Mouse (Mus musculus) stomach, postnatal 0 days (tissue): Measurements from ENCODE around the gene Mapk7. TPM values are rescaled to one million over a fixed set of nuclear protein-coding genes. Genes with fewer than 3 reads are reported as not detected.

ENCODE experiments used
- ATAC-seq: fragments of 200-750 bp; cut with Nextera tagmentation; 2 replicates; pipeline ENCODE4 v1.8.0; 2017; ENCODE audit not compliant: low FRiP score, low TSS enrichment
- DNase-seq: peaks from one replicate; pipeline ENCODE4 v3.0.0-alpha.2; 2016; ENCODE audit warnings: low spot score
- H3K27ac ChIP-seq: fragments of 300-500 bp; sonication (generic); replicated peaks from 2 replicates; pipeline ENCODE4 v1.5.1; 2014; ENCODE audit warnings: mild to moderate bottlenecking, control low read depth
- H3K27me3 ChIP-seq: fragments of 300-500 bp; sonication (generic); 2 replicates; pipeline ENCODE4 v1.6.1; 2014; ENCODE audit warnings: low read length; ENCODE audit not compliant: control insufficient read depth, insufficient read depth
- H3K36me3 ChIP-seq: fragments of 300-500 bp; sonication (generic); 2 replicates; pipeline ENCODE4 v1.6.1; 2014; ENCODE audit warnings: low read length, mixed read lengths; ENCODE audit not compliant: control insufficient read depth, insufficient read depth
- H3K4me1 ChIP-seq: fragments of 300-500 bp; sonication (generic); replicated peaks from 2 replicates; pipeline ENCODE4 v1.6.1; 2014; ENCODE audit warnings: antibody characterized with exemption; ENCODE audit not compliant: control insufficient read depth, insufficient read depth
- H3K4me2 ChIP-seq: fragments of 300-500 bp; sonication (generic); replicated peaks from 2 replicates; pipeline ENCODE4 v1.6.1; 2014; ENCODE audit warnings: low read depth, mild to moderate bottlenecking, control low read depth, moderate library complexity
- H3K4me3 ChIP-seq: fragments of 300-500 bp; sonication (generic); 2 replicates; pipeline ENCODE4 v1.5.1; 2014; ENCODE audit warnings: low read depth, low read length, control low read depth
- H3K9ac ChIP-seq: fragments of 300-500 bp; sonication (generic); 2 replicates; pipeline ENCODE4 v1.6.1; 2014; ENCODE audit warnings: mild to moderate bottlenecking, low read length, control low read depth, mixed read lengths
- H3K9me3 ChIP-seq: fragments of 300-500 bp; sonication (generic); 2 replicates; pipeline ENCODE4 v1.6.1; 2016; ENCODE audit warnings: low read length; ENCODE audit not compliant: control insufficient read depth
- CTCF ChIP-seq: IDR thresholded peaks from 2 replicates; pipeline ENCODE4 v1.5.1; 2016; ENCODE audit warnings: antibody characterized with exemption, low read depth, mild to moderate bottlenecking, moderate library complexity
- EP300 ChIP-seq: optimal IDR thresholded peaks from 2 replicates; pipeline ENCODE3; 2016; ENCODE audit warnings: antibody characterized with exemption
- WGBS: fragments of 180-500 bp; shearing (Covaris S2); extraction: QIAGEN DNeasy Blood & Tissue Kit; methylation state at CpG from one replicate; pipeline ENCODE4 v1.1.7; 2014; 5-methylcytosine and 5-hydroxymethylcytosine counted together
- polyA plus RNA-seq: library from polyadenylated mRNA; unstranded; fragments of >200 nt; fragmentation: Nextera tagmentation; extraction: Ambion mirVana; gene quantifications from 2 replicates; pipeline ENCODE4 v1.2.1, GENCODE M21; 2015

Gene Mapk7
- 14.5 and 15.4 TPM in 2 replicates for polyA plus RNA-seq

- Histone ChIP-seq H3K4me2 (peak within 1 kb of the TSS; percentile 90), H3K4me1 (peaks cover 4% of the 10 kb centered on the region; the same call in 1 of the 2 replicates), H3K9ac (peak within 1 kb of the TSS; percentile 85), H3K9me3 (no peaks in the 10 kb centered on the region), H3K4me3 (peak within 1 kb of the TSS; percentile 77), H3K36me3 (peaks cover 11% of the 10 kb centered on the region), H3K27me3 (no peaks in the 10 kb centered on the region), H3K27ac (peak within 1 kb of the TSS; percentile 88)
- DNase-seq (peak; percentile 100), ATAC-seq (peak; percentile 95)
- WGBS: under 1% methylated on average over 57 of the region's 62 CpGs
- TF ChIP-seq EP300: no peak
- no peak for TF ChIP-seq CTCF
Observed at GRCm38 (mm10) chr11:61494129-61494997, at the start of gene Mapk7. Gene Mapk7 (minus strand): TSS chr11:61494406.

- Histone ChIP-seq H3K36me3 (peaks cover 6% of the 10 kb centered on the region), H3K9ac (no peak overlapping the region), H3K4me3 (no peak overlapping the region), H3K4me2 (no peak overlapping the region), H3K4me1 (no peaks in the 10 kb centered on the region), H3K9me3 (no peaks in the 10 kb centered on the region), H3K27me3 (no peaks in the 10 kb centered on the region), H3K27ac (no peak overlapping the region)
- DNase-seq (no peak), ATAC-seq (no peak)
- no peak for TF ChIP-seq CTCF
- TF ChIP-seq EP300: no peak
- 72% methylated on average over 2 of the region's 2 CpGs for WGBS
Observed at GRCm38 (mm10) chr11:61541106-61541505, 46.9 kb upstream of the Mapk7 start.

GRCm38 (mm10) chr11:61540642-61541041, 46.4 kb upstream of the Mapk7 start:
- no peaks in the 10 kb centered on the region for H3K9me3 ChIP-seq
- H3K9ac ChIP-seq: no peak overlapping the region
- WGBS: 76% methylated on average over 7 of the region's 7 CpGs
- H3K27me3 ChIP-seq: no peaks in the 10 kb centered on the region
- TF ChIP-seq EP300 (no peak), CTCF (no peak)
- DNase-seq (no peak), ATAC-seq (no peak)
- peaks cover 2% of the 10 kb centered on the region for H3K36me3 ChIP-seq
- no peak overlapping the region for H3K4me2 ChIP-seq
- no peak overlapping the region for H3K27ac ChIP-seq
- H3K4me3 ChIP-seq: no peak overlapping the region
- no peaks in the 10 kb centered on the region for H3K4me1 ChIP-seq

- WGBS: 73% methylated on average over 3 of the region's 3 CpGs
- Histone ChIP-seq H3K27ac (no peak overlapping the region), H3K36me3 (0 out of 2 replicates have a peak, but pooled peaks cover 2% of the 10 kb centered on the region), H3K4me2 (no peak overlapping the region), H3K4me3 (no peak overlapping the region), H3K4me1 (no peaks in the 10 kb centered on the region), H3K9ac (no peak overlapping the region), H3K27me3 (no peaks in the 10 kb centered on the region), H3K9me3 (no peaks in the 10 kb centered on the region)
- no peak for ATAC-seq
- no peak for DNase-seq
- TF ChIP-seq EP300: no peak
- no peak for TF ChIP-seq CTCF
Observed at GRCm38 (mm10) chr11:61537362-61537761, 43.2 kb upstream of the Mapk7 start.

GRCm38 (mm10) chr11:61536952-61537351, 42.7 kb upstream of the Mapk7 start:
- ATAC-seq: no peak
- WGBS: 47% methylated on average over 3 of the region's 3 CpGs
- no peaks in the 10 kb centered on the region for H3K9me3 ChIP-seq
- no peak overlapping the region for H3K27ac ChIP-seq
- no peak overlapping the region for H3K4me3 ChIP-seq
- H3K9ac ChIP-seq: no peak overlapping the region
- 0 out of 2 replicates have a peak, but pooled peaks cover 2% of the 10 kb centered on the region for H3K36me3 ChIP-seq
- no peaks in the 10 kb centered on the region for H3K27me3 ChIP-seq
- no peak overlapping the region for H3K4me2 ChIP-seq
- DNase-seq: no peak
- TF ChIP-seq CTCF (no peak), EP300 (no peak)
- H3K4me1 ChIP-seq: no peaks in the 10 kb centered on the region

- Histone ChIP-seq H3K36me3 (no peaks in the 10 kb centered on the region), H3K9me3 (no peaks in the 10 kb centered on the region), H3K4me3 (no peak overlapping the region), H3K27me3 (no peaks in the 10 kb centered on the region), H3K9ac (no peak overlapping the region), H3K4me2 (no peak overlapping the region), H3K4me1 (no peaks in the 10 kb centered on the region), H3K27ac (no peak overlapping the region)
- no peak for TF ChIP-seq EP300
- no peak for TF ChIP-seq CTCF
- ATAC-seq: no peak
- WGBS: 42% methylated on average over 1 of the region's 1 CpGs
- DNase-seq: no peak
Observed at GRCm38 (mm10) chr11:61535530-61535929, 41.3 kb upstream of the Mapk7 start.
